Mouse (Mus musculus): ENCODE data around the gene Mdp1. TPM values are rescaled to one million over a fixed set of nuclear protein-coding genes. Genes with fewer than 3 reads are reported as not detected.

The Mdp1 gene
- total RNA-seq, 2 experiments from 2014 or later = 55.6 to 72.2 TPM

DNA sequence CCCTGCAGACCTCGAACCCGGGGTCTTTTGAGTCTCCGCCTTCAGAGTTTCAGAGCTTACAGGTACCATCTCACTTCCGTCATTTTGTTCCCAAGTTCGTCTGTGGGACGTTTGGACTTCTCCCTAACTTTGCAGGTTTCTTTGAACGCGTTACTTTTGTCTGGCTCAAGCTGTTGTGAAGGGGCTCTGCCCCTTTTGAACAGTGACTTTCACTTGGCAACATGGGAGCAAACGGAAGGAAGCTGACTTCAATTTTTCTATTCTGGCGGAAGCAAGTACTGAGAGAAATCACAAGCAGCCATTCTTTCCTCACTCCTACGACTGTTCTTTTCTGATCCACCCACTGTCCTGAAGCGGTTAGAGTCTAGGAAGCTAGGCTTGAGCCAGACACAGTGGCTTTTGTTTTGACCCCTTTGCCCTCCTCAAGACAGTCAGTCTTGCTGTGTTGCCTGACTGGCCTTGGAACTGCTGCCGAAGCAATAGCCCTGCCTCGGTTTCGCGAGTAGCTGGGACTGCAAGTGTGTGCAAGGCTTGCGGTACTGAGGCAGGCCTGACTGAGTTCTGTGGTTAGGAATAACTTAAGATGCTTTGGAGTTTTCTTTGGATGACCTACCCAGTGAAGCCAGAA lies 15.9 kb downstream of the Mdp1 start:
- peak; percentile 38 to 56 for DNase-seq

DNA sequence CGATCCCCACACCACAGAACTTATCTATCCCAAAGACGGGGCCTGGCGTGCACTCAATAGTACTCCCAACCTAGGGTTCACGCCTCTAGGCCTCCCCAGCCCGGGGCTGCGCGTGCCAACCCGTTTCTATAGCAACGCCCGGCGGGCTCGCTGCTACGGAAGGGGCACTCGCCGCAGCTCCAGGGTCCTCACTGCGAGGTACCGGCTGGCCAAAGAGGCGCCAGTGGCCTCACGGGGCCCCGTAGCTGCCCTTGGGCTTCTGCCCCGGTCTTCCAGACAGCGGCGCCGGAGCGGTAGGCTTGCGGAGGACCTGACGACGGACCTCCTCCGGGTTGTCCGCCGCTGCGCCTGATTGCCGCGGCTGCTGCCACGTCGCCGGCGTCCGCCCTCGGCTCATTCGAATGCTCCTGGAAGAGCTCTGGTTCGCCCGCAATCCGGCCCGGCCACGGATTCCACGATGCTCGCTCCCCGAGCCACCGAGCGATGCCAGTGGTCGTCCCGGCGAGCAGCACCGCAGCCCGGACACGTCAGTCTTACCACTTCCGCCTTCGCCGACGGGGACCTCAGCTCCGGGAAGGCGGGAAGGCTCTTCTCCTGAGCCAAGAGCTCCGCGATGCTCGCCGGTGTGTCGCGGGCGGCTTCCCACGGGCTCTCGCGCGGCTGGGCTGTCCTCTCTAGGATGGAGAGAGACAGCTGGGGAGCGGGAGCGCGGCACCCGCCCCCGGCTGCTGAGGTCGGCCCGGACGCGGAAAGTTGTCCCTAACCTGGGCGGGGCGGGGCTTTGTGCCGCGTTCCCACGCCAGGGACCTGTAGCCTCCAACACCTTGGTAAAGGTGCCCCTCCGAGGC lies 17.0 kb downstream of the Mdp1 start, which contains the start of gene Tm9sf1:
Gene Tm9sf1, minus strand, starts transcription at position 747 of the 848 bp plus-strand sequence.
- intact Hi-C loops (cut with DNase I) = no loop called here
- DNase-seq = peak; percentile 92 to 95

More for the DNA sequence above, 15.9 kb downstream of the Mdp1 start:
- intact Hi-C loops (cut with DNase I) = loop anchor here (2.0 kb wide), 1 partner anchor 16 kb away; the partner anchor contains the start of gene Mdp1

DNA sequence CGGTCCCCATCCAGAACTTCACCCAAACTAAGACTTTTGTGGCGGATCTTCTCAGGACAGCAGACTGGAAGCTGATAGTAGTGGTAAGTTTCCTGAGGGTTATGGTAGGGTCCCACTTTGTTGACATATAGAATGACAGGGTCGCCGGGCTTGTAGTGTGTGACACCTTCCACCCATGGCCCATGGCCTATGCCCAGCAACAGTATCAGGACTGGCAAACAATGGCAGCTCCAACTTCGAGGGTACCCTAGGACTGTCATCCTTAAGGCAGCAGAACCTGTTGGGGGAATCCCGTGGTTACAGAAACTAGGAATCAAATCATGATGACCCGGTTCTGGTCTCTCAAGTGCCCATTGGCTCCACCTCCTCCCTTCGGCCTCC lies 17.6 kb downstream of the Mdp1 start:
- DNase-seq = no peak
- intact Hi-C loops (cut with DNase I) = no loop called here

DNA sequence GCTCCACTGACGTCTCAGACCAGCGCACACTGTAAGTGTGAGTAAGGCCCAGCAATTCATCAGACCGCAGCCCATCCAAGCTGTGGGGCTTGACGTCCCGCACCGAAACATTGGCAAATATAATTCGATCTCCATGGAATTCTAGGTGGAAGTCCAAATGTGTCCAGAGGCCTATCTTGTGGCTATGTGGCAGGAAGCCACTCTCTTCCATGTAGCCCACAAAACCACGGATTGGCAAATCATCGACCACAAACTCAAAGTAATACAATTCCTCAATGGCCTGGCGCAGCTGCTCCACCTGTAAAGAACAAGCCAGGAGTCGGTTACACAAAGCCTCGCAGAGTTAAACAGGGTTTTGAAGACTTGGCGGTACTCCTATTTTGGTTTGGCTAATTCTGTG lies 19.0 kb downstream of the Mdp1 start:
- intact Hi-C loops (cut with DNase I) = no loop called here
- no peak for DNase-seq

DNA sequence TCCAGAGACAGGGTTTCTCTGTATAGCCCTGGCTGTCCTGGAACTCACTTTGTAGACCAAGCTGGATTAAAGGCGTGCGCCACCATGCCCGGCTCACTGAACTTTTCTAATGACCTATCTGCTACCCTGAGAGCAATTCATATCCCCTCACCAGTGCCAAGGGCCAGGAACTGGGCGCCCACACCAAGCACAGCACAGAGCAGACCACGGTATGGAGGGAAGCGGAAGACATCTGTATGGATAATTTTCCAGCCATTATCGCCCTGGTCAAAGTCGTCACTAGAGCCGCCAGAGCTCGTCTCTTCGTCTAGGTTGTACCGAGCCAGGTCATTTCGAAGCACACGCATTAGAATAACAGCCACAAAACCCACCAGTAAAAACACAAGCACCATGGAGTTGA lies 19.5 kb downstream of the Mdp1 start:
- intact Hi-C loops (cut with DNase I) = no loop called here
- DNase-seq = no peak

DNA sequence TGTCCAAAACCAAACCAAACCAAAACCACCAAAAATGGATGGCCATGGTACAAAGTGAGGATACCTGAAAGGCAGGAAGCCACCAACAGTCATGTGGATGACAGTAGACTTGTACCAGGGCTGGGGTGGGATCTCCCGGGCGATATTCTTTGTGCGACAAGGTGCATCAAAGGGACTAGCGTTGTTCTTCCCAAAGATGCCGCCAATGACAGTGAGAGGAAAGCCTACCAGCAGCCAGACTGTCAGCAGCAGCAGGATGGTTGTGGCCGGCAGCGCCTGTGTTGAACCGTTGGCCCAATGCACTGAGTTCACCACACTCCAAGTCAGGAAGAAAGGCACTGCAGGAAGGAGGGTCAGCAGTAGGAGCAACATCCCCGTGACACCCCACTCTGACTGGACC lies 22.5 kb downstream of the Mdp1 start, which contains the start of gene Gm49378:
Gene Gm49378, minus strand, starts transcription at position 101 of the 400 bp plus-strand sequence.
- no peak for DNase-seq
- intact Hi-C loops (cut with DNase I) = no loop called here

DNA sequence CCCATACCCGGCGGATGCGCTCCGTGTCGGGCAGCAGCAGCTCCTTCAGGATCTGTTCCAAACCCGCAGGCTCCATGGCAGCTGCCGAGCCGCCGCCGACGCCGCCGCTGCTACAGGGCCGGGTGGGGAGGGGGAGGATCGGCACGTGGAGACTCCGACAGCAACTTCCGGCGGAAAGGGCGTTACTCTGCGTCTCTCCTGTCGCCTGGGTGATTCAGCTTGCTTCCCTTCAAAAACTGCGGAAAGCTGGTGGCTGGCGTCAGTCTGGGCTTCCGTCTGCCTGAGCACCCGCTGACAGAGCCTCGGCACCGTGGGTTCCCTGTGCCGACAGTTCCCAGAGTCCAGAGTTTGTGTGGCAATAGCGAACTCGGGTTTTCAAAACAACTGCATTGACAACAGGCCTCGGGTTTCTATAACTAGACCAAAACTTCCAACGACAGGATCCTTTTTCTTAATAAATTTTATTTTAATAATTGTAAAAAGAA lies 24.7 kb downstream of the Mdp1 start, which contains the start of gene Ipo4:
Gene Ipo4, minus strand, starts transcription at position 435 of the 485 bp plus-strand sequence.
- peak; percentile 91 to 94 for DNase-seq
- intact Hi-C loops (cut with DNase I) = no loop called here

DNA sequence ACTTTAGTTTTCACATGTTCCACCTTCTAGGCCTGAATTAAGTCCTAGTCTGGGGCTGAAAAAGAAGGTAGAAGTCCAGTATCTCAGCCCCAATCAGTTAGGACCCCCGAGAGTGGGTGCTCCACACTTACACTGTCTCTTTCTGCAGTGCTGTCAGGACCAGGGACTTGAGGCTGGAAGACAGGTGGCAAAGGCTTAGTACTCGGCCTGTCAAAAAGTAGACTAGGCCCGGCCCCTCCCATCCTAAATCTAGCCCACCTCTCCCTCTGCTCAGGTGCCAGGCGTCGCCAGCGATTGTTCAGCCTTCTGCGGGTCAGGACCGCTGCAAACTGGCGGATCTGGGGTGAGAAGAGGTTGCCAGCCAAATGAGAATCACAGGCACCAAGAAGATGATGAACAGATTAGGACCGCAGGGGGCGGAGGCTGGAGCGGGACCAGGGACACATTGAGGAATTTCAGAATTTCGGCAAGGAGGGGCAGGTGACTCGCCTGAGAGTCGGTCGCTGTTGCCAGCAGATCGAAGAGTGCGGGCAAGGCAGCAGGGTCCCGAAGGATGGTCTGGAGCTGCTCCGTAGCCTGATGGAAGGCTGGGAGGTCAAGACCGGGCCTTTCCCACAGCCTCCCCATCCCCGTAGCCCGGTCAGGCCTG lies 25.3 kb downstream of the Mdp1 start:
- no peak for DNase-seq
- intact Hi-C loops (cut with DNase I) = no loop called here

DNA sequence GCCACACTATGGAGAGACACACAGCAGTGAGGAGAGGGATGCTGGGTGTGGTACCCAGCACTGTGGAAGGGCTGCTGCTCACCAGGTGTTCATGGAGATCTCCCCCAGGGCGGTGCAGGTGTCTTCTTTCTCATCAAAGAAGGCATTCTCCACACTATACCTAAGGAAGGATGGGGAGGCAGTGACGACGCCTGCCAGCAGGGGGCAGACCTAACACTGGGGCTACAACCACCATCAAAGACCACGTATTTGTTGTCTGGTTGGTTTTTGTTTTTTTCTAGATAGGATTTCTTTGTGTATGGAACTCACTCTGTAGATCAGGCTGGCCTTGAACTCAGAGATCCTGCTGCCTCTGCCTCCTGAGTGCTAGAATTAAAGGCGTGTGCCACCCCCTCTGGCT lies 31.0 kb downstream of the Mdp1 start:
- peak; percentile 35 to 69 for DNase-seq
- intact Hi-C loops (cut with DNase I) = loop anchor here (2.0 to 5.0 kb wide), 2 partner anchors 113 to 128 kb away; partner anchors contain the start of gene Cideb

DNA sequence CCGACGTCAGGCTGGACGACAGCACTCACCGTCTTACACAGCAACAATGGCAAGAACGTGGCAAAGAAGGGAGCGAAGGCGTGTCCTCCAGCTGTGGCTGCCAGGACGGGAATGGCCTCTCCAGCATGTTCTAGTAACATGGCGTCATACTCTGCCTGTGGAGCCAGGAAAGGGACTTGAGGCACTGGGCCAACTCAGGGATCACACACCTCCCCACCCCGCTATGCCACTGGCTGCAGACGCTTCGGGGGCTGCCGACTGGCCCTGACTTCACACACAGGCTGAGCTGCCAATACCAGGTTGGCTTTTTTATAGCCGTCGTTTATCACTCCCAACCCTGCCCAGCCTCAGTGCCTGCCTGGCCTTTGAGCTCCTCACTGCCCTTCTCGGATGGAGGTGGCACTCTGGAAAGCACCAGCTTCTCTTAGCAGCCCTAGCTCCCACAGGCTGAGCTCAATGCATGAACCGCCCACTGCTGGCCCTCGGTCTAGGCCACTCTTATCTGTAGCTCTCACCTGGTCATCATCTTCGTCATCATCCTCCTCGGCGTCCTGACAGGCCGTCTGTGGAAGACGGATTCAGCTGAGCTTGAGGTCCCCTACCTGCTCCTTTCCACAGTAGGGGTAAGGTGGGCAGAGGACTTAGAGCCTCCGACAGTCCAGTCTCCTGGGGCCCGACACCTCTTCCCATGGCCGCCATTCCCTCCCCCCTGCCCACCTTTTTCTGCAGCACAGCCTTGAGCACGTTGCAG lies 32.1 kb downstream of the Mdp1 start:
- intact Hi-C loops (cut with DNase I) = loop anchor here (2.0 to 5.0 kb wide), 2 partner anchors 115 to 129 kb away; partner anchors contain the start of gene Cideb
- peak; percentile 22 to 28 for DNase-seq

DNA sequence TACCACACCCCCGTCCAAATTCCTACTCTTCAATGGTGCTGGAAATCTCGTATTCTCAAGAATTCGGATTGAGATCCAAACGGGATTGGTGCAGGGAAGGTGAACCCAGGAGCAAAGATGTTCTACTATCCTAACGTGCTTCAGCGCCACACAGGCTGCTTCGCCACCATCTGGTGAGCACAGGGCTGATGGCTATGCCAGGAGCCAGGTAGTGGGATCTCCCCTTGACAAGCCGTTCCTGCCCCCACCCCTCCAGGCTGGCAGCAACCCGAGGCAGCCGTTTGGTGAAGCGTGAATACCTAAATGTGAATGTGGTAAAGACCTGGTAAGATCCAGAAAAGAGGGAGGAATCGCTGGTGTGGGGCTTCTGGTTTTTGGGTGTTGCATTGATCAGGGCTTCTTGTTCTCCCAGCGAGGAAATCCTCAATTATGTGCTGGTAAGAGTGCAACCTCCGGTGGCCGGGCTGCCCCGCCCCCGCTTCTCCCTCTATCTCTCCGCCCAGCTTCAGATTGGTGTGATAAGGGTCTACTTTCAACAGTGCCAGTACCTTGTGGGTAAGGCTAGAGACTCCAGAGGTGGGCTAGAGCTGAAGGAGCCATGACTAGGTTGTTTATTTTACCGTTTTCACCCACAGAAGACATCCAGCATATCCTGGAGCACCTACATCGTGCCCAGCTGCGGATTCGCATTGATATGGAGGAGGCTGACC lies 41.7 kb downstream of the Mdp1 start:
- intact Hi-C loops (cut with DNase I) = no loop called here
- no peak for DNase-seq

DNA sequence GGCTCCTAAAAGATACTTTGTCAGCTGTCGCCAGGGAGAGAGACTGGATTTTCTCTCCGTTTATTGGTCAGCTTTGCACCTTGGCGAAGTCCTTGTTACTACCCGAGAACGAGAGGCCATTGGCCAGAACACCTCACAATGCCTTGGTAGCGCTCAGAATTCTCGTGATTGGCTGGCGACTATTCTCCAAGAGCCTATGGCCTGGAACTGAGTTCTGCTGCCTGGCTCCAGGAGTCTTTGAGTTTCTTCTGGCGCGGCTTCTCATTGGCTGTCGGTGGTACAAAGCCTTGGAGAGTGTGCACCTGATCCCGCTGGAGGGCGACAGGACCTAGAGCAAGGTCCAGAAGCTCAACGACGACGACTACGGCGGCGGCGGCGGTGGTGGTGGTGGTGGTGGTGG lies 42.5 kb downstream of the Mdp1 start, which contains the start of gene Rec8:
Gene Rec8, plus strand, starts transcription at position 216 of the 400 bp plus-strand sequence.
- DNase-seq = peak; percentile 19 to 40
- intact Hi-C loops (cut with DNase I) = no loop called here

DNA sequence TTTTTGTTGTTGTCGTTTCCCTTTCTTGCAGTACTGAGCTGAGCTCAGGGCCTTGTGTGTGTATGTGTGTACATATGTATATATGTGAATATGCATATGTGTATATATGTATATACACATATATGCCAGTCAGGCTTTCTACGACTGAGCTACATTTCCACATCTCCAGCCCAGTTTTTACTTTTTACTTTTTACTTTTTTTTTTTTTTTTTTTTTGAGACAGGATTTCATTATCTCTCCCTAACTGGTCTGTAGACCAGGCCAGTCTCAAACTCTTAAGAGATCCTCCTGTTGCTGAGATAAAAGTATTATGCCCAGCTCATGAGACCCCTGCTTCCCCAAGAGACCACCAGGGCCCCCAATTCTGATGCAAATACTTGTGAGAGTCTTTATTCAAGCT lies 43.5 kb downstream of the Mdp1 start:
- intact Hi-C loops (cut with DNase I) = no loop called here
- no peak for DNase-seq

DNA sequence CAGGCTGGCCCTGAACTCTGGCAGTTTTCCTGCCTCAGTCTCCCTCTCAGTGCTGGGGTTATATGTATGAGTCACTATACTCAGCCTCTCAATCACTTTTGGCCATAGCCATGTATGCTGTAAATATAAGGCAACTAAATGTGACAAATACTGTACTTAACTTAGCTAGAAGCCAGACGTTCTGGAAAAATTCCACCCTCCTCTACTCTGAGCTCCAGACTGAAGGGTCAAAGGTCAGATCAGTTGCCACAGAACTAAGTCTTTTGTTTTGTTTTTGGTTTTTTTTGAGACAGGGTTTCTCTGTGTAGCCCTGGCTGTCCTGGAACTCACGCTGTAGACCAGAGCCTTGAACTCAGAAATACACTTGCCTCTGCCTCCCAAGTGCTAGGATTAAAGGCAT lies 44.4 kb downstream of the Mdp1 start:
- intact Hi-C loops (cut with DNase I) = no loop called here
- DNase-seq = no peak

DNA sequence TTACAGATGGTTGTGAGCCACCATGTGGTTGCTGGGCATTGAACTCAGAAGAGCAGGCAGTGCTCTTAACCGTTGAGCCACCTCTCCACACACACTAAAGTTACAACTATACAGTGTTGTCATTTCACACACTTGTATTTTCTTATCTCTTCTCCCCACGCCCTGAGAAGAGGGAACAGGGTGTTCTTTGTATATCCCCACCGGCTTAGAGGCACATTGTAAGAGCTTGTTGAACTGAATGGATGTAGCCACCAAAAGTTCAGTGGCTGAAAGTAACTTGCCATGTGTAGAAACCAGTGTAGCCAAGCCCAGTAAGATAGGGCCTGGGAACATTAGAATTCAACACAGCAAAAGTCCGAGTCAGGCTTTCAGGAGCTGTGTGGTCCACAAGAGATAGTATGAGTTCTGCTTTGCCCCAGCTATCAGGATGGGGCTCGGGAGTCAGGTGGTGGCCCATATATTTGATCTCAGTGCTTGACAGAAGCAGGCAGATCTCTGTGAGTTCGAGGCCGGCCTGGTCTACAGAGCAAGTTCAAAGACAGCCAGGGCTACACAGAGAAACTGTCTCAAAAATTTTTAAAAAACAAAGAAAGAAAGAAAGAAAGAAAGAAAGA lies 45.6 kb downstream of the Mdp1 start:
- no peak for DNase-seq
- intact Hi-C loops (cut with DNase I) = no loop called here

DNA sequence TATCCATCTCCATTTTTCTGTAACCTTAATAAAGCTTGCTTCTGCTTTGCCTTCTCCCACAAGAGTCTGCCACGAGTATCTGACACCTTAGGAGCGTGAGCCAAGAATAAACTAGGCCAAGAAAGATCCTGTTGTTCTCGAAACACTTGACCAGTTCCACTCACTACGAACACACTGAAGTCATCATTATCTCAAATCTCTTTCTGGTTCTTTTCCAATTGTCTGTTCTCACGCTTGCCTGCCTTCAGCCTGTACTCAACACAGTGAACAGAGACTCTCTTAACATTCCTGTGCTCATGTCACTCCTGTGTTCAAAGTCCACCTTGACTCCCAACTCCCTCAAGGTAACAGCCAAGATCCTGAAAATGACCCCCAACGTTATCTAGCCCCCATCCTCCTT lies 47.0 kb downstream of the Mdp1 start:
- no peak for DNase-seq
- intact Hi-C loops (cut with DNase I) = no loop called here

DNA sequence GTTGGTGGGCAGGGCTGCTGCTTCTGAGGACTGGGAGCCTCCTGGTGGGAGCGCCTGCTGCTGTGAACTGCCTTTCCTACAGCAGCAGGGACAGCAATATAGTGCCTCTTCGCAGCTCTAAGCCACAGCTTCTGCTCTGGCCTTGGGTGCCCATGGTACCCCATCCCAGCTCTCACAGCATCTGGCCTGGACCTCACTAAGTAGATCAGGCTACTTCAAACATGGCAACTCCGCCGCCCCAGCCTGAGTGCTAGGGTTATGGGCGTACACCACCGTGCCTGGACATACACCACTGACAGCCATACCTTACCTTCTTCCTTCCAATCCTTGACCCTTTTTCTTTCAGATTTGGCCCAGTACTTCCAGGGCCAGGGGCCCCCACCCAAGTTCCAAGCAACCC lies 52.0 kb downstream of the Mdp1 start:
- intact Hi-C loops (cut with DNase I) = no loop called here
- DNase-seq = no peak
